Mouse (Mus musculus): ENCODE data around the gene Xpnpep3. TPM values are rescaled to one million over a fixed set of nuclear protein-coding genes. Genes with fewer than 3 reads are reported as not detected.

Xpnpep3 gene
- polyA plus RNA-seq, 1 experiment, result 6.8 TPM

DNA sequence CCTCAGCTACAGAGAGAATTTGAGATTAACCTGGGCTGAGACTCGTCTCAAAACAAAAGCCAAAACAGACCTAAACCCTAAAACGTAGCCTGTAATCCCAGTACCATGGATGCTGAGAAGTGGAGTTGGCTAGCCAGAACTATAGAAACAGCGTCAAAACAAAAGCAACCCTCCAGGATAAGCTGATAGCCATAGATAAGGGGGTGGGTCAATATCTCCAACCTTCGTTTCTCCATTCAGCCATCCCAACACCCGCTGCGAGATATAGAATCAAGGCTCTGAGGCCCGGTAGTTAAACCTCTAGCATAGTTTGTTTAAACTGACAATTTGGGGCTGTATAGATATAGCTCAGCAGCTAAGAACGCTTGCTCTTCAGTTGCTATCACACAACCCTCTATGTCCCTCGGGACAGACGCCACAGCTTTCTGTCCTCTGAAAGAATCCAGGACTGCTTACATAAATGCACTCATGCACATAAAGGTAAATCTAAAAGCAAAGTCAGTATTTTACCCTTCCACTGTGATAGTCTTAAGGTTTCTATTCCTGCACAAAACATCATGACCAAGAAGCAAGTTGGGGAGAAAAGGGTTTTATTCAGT lies 38.4 kb upstream of the Xpnpep3 start:
- H3K4me3 ChIP-seq (replicated peaks; ENCODE audit: extremely low read depth, low read depth, low read length), result no peak overlapping the region
- H3K4me1 ChIP-seq (ENCODE audit: control insufficient read depth, insufficient read depth, low read length), result peaks cover 13% of the 10 kb centered on the region
- TF ChIP-seq POLR2A (IDR thresholded peaks at IDR 0.05; ENCODE audit: borderline replicate concordance, extremely low read depth, low read depth, low read length), result no peak
- TF ChIP-seq CTCF (IDR thresholded peaks at IDR 0.05; ENCODE audit: insufficient read depth, low read length), result no peak
- no peak for DNase-seq
- WGBS, result 35% methylated on average over 10 of the region's 10 CpGs

DNA sequence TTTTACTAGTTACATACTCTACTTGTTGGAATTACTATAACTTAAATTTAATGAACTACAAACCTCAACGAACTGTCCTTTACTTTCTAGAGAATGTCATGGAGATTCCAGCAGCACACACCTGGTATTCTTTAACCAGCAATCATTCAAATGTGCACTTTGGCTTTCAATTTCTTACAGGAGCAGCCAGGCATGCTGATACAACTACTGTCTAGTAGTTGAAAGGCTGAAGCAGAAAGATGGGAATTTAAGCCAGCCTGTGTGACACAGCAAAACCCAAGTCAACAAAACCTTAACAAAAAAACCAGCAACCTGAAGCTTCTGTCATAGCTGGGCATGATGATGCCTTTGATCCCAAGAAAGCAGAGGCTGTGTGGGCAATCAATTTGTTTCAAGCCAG lies 37.4 kb upstream of the Xpnpep3 start:
- TF ChIP-seq POLR2A (IDR thresholded peaks at IDR 0.05; ENCODE audit: borderline replicate concordance, extremely low read depth, low read depth, low read length) (no peak), CTCF (IDR thresholded peaks at IDR 0.05; ENCODE audit: insufficient read depth, low read length) (no peak)
- 81% methylated on average over 1 of the region's 1 CpGs for WGBS
- no peak for DNase-seq
- Histone ChIP-seq H3K4me3 (replicated peaks; ENCODE audit: extremely low read depth, low read depth, low read length) (no peak overlapping the region), H3K4me1 (ENCODE audit: control insufficient read depth, insufficient read depth, low read length) (peaks cover 9% of the 10 kb centered on the region)

DNA sequence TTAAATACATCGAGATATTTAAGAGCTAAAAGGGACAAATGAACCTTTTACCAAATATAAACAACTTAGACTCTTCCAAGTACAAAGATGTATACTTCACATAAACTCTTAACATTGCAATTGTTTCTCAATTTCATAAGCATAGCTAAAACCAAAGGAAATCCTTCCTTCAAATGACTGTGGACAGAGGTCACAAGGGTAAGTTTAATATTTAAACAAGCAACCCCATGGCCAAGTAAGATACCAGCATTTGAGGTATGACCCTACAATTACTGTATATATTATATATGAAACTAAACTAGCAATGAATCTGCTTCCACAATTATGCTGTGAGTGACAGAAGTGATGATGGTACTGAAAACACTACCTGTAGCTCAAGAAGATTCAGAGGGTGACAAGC lies 35.7 kb upstream of the Xpnpep3 start:
- H3K4me3 ChIP-seq (replicated peaks; ENCODE audit: extremely low read depth, low read depth, low read length), result no peak overlapping the region
- WGBS, result 69% methylated on average over 1 of the region's 1 CpGs
- DNase-seq, result no peak
- TF ChIP-seq CTCF (IDR thresholded peaks at IDR 0.05; ENCODE audit: insufficient read depth, low read length) (no peak), POLR2A (IDR thresholded peaks at IDR 0.05; ENCODE audit: borderline replicate concordance, extremely low read depth, low read depth, low read length) (no peak)
- peaks cover 7% of the 10 kb centered on the region for H3K4me1 ChIP-seq (ENCODE audit: control insufficient read depth, insufficient read depth, low read length)

DNA sequence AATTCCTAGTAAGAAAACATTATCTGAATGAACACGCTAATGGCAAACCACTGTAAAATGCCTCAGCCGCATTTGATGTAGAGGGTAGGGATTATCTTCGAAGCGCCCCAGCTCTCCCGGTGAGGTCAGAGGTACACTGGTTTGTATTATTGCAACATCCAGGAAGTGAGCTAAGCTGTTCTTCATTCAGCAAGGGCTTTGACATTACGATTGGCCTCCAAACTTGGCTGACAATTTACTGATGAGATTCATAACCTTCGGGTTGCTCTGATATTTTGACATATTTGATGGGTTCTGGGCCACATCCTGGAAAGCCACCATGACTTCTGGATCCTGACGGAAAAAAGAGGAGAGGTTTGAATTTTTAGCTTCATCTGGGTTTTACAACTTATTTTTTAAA lies 34.7 kb upstream of the Xpnpep3 start:
- WGBS, result 75% methylated on average over 8 of the region's 8 CpGs
- peaks cover 3% of the 10 kb centered on the region; the same call in 1 of the 2 replicates for H3K4me1 ChIP-seq (ENCODE audit: control insufficient read depth, insufficient read depth, low read length)
- DNase-seq, result no peak
- H3K4me3 ChIP-seq (replicated peaks; ENCODE audit: extremely low read depth, low read depth, low read length), result no peak overlapping the region
- no peak for TF ChIP-seq CTCF (IDR thresholded peaks at IDR 0.05; ENCODE audit: insufficient read depth, low read length)
- no peak for TF ChIP-seq POLR2A (IDR thresholded peaks at IDR 0.05; ENCODE audit: borderline replicate concordance, extremely low read depth, low read depth, low read length)

DNA sequence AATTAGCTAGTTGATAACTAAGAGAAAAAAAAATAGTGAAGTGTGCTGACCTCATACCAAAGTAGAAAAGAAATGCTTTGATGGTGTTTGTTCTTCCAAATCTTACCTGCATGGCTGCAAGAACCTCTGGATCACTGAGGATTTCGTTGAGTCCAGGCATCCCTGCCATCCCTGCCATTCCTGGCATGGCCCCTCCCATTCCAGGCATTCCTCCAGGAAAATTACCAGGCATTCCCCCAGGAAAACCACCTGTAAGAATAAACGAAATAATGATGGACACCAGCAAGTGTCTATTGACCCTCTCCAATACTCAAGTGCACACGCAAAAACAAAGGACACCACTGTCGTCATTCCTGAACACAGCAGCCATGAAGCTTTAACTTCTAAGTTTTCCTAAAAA lies 33.7 kb upstream of the Xpnpep3 start:
- no peak for TF ChIP-seq POLR2A (IDR thresholded peaks at IDR 0.05; ENCODE audit: borderline replicate concordance, extremely low read depth, low read depth, low read length)
- TF ChIP-seq CTCF (IDR thresholded peaks at IDR 0.05; ENCODE audit: insufficient read depth, low read length), result no peak
- WGBS, result 71% methylated on average over 4 of the region's 4 CpGs
- DNase-seq, result no peak
- Histone ChIP-seq H3K4me3 (replicated peaks; ENCODE audit: extremely low read depth, low read depth, low read length) (no peak overlapping the region), H3K4me1 (ENCODE audit: control insufficient read depth, insufficient read depth, low read length) (no peaks in the 10 kb centered on the region; the same call in 1 of the 2 replicates)

DNA sequence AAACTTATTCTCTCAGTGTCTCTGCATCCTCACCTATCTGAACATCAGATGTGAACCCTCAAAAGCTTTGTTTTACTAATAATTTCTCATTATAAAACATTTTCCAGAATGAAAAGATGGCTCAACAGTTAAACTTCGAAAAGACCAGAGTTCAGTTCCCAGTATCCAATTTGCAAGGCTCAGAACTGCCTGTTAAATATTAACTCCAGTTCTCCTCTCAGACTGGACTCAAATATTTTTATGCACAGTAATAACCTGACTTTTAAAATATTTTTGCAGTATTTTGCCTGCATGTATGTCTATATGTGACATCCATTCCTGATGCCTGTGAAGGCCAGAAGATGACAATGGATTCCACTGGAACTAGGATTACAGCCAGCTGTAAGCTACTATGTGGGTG lies 31.3 kb upstream of the Xpnpep3 start:
- H3K4me3 ChIP-seq (replicated peaks; ENCODE audit: extremely low read depth, low read depth, low read length), result no peak overlapping the region
- H3K4me1 ChIP-seq (ENCODE audit: control insufficient read depth, insufficient read depth, low read length), result no peaks in the 10 kb centered on the region
- 91% methylated on average over 1 of the region's 1 CpGs for WGBS
- TF ChIP-seq CTCF (IDR thresholded peaks at IDR 0.05; ENCODE audit: insufficient read depth, low read length) (no peak), POLR2A (IDR thresholded peaks at IDR 0.05; ENCODE audit: borderline replicate concordance, extremely low read depth, low read depth, low read length) (no peak)
- DNase-seq, result no peak

DNA sequence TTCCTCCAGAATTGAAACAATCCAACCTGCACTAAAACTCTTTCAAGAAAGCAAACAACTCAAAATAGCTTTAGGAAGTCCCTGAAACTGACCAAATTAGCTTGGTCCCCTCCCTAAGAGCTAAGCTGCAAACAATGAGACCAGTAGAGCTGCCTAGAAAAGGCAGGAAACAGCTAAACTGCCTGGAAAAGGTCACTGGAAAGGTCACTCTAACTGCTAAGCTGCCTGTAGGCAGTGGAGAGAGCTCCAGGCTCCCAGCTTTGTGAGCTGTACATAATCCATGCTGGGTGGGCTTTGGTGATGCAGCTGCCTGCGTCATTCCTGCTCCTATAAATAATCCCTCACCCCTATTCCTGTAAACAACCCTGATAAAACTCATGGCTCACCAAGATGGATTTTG lies 29.6 kb upstream of the Xpnpep3 start:
- DNase-seq, result no peak
- whole genome bisulfite sequencing, result 74% methylated on average over 1 of the region's 1 CpGs
- no peak overlapping the region for H3K4me3 ChIP-seq (replicated peaks; ENCODE audit: extremely low read depth, low read depth, low read length)
- no peaks in the 10 kb centered on the region for H3K4me1 ChIP-seq (ENCODE audit: control insufficient read depth, insufficient read depth, low read length)
- TF ChIP-seq CTCF (IDR thresholded peaks at IDR 0.05; ENCODE audit: insufficient read depth, low read length), result no peak

DNA sequence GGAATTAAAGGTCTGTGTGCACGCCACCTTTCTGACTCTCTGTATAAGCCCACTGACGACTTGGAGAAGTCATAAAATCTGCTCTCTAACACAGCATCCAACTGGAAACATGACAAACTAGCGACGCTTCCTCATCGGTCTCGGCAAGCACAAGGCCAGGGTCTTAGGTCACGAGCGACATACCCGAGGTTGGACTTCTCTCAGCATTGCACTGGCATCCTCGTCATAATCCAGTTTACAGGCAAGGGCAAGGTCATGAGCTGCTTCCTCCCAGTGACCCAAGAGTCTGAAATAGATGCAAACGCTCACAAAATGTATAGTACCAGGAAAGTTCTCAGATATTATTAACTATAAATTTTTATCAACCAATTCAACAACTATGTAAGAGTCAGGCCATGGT lies 25.3 kb upstream of the Xpnpep3 start:
- no peak overlapping the region for H3K4me3 ChIP-seq (replicated peaks; ENCODE audit: extremely low read depth, low read depth, low read length)
- no peak for TF ChIP-seq CTCF (IDR thresholded peaks at IDR 0.05; ENCODE audit: insufficient read depth, low read length)
- no peak for TF ChIP-seq POLR2A (IDR thresholded peaks at IDR 0.05; ENCODE audit: borderline replicate concordance, extremely low read depth, low read depth, low read length)
- 83% methylated on average over 11 of the region's 11 CpGs for WGBS
- no peak for DNase-seq
- no peaks in the 10 kb centered on the region for H3K4me1 ChIP-seq (ENCODE audit: control insufficient read depth, insufficient read depth, low read length)

DNA sequence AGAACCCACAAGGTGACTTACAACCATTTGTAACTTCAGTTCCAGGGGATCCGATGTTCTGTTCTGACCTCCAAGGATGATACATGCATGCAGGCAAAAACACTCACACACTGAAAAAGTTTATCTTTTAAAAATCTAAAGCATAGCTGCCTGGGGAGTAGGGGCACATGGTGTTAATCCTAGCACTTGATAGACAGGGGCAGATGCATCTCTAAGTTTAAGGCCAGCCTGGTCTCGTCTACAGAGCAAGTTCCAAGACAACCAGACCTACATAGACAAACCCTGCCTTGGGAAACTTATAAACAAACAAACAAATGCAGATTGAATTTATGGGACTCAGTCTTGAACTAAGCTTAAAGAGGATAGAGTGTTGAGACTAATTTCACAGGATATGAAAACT lies 21.1 kb upstream of the Xpnpep3 start:
- no peak for TF ChIP-seq POLR2A (IDR thresholded peaks at IDR 0.05; ENCODE audit: borderline replicate concordance, extremely low read depth, low read depth, low read length)
- no peak overlapping the region for H3K4me3 ChIP-seq (replicated peaks; ENCODE audit: extremely low read depth, low read depth, low read length)
- no peaks in the 10 kb centered on the region for H3K4me1 ChIP-seq (ENCODE audit: control insufficient read depth, insufficient read depth, low read length)
- 87% methylated on average over 2 of the region's 2 CpGs for WGBS
- DNase-seq, result no peak

DNA sequence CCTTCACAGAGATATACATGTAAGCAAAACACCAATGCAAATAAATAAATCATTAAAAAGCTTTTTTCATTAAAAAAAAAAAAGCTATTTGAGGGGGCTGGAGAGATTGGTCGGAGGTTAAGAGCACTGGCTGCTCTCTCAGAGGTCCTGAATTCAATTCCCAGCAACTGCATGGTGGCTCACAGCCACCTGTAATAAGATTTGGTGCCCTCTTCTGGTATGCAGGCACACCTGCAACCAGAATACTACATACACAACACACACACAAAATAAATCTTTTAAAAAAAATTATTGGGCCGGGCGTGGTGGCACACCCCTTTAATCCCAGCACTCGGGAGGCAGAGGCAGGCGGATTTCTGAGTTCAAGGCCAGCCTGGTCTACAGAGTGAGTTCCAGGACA lies 13.6 kb upstream of the Xpnpep3 start:
- 95% methylated on average over 5 of the region's 5 CpGs for WGBS
- no peak for TF ChIP-seq CTCF (IDR thresholded peaks at IDR 0.05; ENCODE audit: insufficient read depth, low read length)
- no peak for TF ChIP-seq POLR2A (IDR thresholded peaks at IDR 0.05; ENCODE audit: borderline replicate concordance, extremely low read depth, low read depth, low read length)
- no peaks in the 10 kb centered on the region for H3K4me1 ChIP-seq (ENCODE audit: control insufficient read depth, insufficient read depth, low read length)
- no peak for DNase-seq
- H3K4me3 ChIP-seq (replicated peaks; ENCODE audit: extremely low read depth, low read depth, low read length), result no peak overlapping the region
